Mouse (Mus musculus) gastrocnemius, postnatal 14 days (tissue): ENCODE results near the gene 4930502E18Rik. TPM values are rescaled to one million over a fixed set of nuclear protein-coding genes. Genes with fewer than 3 reads are reported as not detected.
A peak's percentile ranks its signal among the peaks of the same experiment; 100 is the strongest.
"Not testable (repeated sequence)": the region's sequence is repeated elsewhere in the genome, so short reads cannot be mapped to it uniquely, and the experiment has no call there.

Experiments
- DNase-seq: peaks from one replicate; pipeline ENCODE4 v3.0.0; 2021; ENCODE audit warnings: mixed read lengths
- intact Hi-C: fragments of 180-260 bp; cut with DNase I; formaldehyde crosslinking; loops from one replicate; pipeline ENCODE4 v1.15.1; 2025; ENCODE audit warnings: low total_unique reads
- long read RNA-seq, 2 experiments: library from polyadenylated mRNA; stranded (forward); transcript quantifications; one replicate each; pipeline ENCODE4 v2.0.0; 2021
- total RNA-seq, 2 experiments: library from RNA; stranded (reverse); gene quantifications; 2 replicates each; pipeline ENCODE4 v1.2.3; 2021

Gene 4930502E18Rik
- total RNA-seq = not detected
- long read RNA-seq, experiment 1 = 0 reads
- long read RNA-seq, experiment 2 = 0 reads

DNA sequence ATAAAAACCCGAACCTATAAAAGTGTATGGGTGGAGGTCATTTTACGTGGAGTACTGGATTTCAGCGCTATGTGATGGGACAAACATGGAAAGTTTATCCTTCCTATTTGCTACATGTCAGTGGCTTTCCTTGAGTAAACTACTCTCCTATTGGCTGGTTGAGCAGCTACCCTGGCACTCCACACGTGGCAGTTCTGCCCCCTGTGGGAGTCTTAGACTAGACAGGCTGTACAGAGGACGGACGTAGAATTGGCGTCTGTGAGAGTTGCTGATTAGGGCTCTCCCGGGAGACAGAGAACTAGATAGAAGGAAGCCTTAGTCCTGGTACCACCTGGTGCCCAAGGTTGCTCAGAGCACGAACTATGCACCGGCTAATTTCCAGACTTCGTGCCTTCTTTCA, at the start of gene 4930502E18Rik:
TSS of gene 4930502E18Rik (plus strand) at position 231 of the 400 bp plus-strand sequence.
- DNase-seq = no peak
- intact Hi-C loops = no loop called here

DNA sequence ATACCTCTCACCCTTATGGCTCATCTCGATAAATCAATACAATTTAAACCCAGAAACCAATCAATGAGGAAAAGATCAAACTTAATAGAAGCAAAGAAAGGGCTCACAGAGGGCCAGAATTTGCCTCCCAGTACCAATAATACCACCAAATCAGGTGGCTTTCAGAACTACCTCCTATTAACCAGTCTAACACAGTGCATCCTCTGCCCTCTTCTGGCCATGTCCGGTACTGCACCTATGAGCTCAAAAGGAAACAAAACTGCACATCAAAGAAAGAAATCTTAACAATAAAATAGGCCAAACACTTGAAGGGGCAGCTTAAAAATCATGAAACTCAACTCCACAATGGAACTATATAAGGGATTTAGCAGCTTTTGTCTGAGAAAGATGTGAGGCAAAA, 47.7 kb upstream of the 4930502E18Rik start:
- intact Hi-C loops = not testable (repeated sequence)
- DNase-seq = peak; percentile 38

DNA sequence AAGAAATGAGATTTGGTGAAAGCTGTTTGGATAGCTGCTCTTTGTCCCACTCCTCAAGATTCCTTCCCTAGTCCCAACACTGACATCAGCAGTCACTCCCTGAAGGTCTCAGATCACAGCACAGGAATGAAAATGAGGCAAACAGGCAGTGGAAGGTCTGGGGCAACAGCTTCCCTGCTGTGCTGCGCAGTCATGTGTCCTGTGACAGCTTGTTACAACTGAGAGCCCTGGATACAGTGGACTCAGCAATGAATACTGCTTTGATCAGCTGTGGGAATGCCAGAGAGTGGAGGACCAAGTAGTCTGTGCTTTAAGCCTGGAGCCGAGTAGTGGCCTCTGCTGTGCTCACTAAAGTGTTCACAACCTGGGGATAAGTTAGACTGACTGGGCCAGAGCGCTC, 42.0 kb upstream of the 4930502E18Rik start:
- DNase-seq, intact Hi-C loops: not testable (repeated sequence)

DNA sequence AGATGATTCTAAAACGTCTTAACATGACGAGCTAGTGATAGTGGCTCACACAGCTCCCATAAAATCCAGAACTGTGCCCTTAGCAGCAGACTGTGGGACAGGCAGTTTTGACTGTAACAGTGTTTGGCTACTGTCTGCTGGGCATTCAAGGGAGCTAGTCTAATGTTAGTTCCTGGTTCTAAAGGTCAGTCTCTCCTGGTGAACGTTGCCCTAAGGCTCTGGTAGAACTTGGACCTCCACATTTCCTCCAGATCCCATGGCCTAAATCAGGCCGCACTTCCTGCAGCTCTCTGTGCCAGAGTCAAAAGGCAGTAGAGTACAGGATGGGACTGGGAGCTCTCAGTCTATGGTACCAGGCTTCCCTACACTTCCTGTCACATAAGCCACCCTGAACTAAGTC, 40.0 kb upstream of the 4930502E18Rik start:
- DNase-seq, intact Hi-C loops: not testable (repeated sequence)

- DNase-seq = no peak
- intact Hi-C loops = no loop called here
Observed at GRCm38 (mm10) chrX:53692065-53692464, 32.6 kb upstream of the 4930502E18Rik start.

- intact Hi-C loops = no loop called here
- no peak for DNase-seq
Observed at GRCm38 (mm10) chrX:53693141-53693540, 31.5 kb upstream of the 4930502E18Rik start.

DNA sequence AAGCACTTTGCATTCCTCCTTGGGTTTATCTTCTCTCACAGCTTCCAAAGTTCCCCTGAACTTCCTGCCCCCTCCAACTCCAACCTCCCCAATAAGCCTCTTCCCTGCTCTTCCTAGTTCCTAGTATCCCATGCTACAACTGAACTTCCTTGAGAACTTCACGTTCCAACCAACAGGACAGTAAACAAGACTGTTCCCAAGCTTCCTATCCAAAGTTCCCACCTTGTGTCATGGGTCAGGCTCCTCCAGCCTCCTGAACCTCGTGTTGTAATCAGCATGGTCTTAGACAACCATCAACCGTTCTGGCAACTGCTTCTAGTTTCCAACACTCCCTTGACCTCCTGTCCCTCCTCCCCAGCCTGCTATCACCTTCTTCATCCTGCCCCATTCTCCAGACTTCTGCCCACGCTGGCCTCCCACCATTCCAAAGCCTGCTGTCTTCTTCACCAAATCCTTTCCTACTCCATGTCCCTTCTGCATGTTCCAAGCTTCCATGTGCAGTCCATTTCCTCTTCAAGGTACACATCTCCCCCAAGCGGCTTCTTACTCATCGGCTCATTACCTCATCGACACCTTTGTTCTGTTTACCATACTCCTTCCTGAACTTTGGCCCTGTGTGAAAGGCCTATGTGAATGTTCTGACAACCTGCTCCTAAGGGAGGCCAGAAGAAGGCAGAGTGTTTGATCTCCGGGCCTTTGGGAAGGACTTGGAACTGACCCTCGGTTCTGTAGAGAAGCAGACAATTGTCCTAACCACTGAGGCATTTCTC, 30.4 kb upstream of the 4930502E18Rik start:
- intact Hi-C loops = no loop called here
- no peak for DNase-seq

- DNase-seq = no peak
- intact Hi-C loops = no loop called here
Observed at GRCm38 (mm10) chrX:53699225-53699624, 25.4 kb upstream of the 4930502E18Rik start.

DNA sequence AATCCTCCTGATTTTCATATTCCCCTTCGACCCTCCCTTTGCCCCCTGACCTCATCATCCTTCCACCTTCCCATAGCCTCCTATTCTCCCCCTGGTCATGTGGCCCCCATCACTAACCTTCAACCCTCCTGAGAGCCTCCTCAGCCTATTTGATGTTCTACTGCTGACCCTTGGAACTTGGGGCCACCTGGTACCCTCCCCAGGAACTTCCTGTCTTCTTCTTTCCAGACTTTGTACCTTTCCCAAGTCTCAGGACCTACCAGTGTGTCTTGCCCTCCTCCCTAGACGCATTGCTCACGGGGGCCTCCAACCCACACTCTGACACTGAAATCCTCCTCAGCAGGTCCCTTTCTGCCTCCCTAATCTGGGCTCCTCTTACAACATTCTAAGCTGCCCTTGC, 22.0 kb upstream of the 4930502E18Rik start:
- intact Hi-C loops = no loop called here
- no peak for DNase-seq

GRCm38 (mm10) chrX:53715942-53716322, 8.7 kb upstream of the 4930502E18Rik start:
- no peak for DNase-seq
- intact Hi-C loops = no loop called here

DNA sequence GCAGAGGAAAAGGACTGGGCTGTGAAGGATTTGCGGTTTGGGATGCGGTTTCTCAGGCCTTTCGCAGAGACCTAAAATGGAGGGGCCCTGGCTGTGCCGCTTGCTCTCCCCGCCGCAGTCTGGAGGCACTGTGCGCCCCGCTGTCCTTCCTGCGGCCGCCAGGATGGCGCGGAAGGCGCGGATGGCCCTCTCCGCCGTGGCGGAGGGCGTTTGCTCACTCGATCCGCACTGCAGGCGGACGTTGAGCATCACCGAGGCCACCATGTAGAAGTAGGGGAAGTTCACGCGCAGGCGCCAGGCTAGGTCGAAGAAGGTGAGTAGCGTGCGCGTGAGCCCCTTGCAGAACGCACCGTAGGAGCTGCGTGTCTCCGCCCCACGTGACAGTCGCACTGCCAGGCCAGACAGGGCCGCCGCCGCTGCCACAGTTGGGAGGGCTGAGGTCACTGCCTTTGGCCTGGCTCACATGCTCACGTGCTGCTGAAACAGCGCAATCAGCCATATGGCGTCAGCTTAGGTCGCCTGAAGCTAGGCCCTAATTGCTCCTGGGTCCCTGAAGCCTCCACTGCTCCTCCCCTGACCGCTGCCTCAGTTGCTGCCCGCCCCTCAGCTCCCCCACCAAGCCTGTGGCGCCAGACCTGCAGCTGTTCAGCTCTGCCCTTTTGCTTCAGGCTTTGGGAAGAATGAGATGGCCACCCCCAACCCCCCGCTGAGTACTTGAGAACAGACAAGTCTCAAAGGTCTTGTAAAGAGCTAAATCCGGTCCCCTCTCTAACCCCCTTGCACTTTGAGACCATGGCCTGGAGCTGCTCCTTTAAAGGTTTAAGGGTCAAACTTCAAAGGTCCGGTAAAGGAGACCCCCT, 8.1 kb upstream of the 4930502E18Rik start:
- DNase-seq = peak; percentile 25
- intact Hi-C loops = no loop called here

DNA sequence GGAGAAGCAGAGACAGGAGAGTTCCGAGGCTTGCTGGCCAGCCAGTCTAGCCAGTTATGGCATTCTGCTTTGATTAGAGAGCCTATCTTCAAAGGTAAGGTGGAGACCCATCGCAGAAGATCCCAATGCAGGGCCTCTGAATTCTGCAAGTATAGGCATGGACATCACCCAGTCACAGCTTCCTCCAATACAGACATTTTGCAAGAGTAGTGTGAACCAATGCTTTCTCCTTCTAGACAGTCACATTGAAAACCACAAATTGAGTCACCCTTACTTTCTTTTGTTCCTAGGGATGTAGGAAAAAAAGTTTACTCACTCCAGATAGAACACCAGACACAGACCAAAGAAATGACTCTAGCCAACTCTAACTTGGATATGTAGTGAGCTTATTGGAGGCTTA, 4.3 kb downstream of the 4930502E18Rik start:
- DNase-seq = no peak
- intact Hi-C loops = no loop called here

GRCm38 (mm10) chrX:53752851-53753250, 28.2 kb downstream of the 4930502E18Rik start:
- DNase-seq = no peak
- intact Hi-C loops = no loop called here

- no peak for DNase-seq
- intact Hi-C loops = no loop called here
Observed at GRCm38 (mm10) chrX:53757736-53758135, 33.1 kb downstream of the 4930502E18Rik start, which contains the start of gene 1700013H16Rik. TSS of gene 1700013H16Rik (minus strand) at chrX:53757831.

GRCm38 (mm10) chrX:53776276-53776675, 51.6 kb downstream of the 4930502E18Rik start, which contains the start of gene Zfp36l3:
TSS of gene Zfp36l3 (minus strand) at chrX:53776394.
- DNase-seq = no peak
- intact Hi-C loops = no loop called here

Other genes starting within 250 kb of the 4930502E18Rik start
- 10 to 100 TPM; 10.5 to 14.2 TPM for gene Rtl8c, start 116.8 kb upstream of the 4930502E18Rik start, total RNA-seq
- not detected for gene Gm14597, start 115.8 kb upstream of the 4930502E18Rik start, total RNA-seq
- gene Rtl8a, start 81.1 kb upstream of the 4930502E18Rik start, total RNA-seq = 100 to 1,000 TPM in 1 of 2 experiments, 10 to 100 TPM in 1; 92.8 to 118 TPM
- 100 to 1,000 TPM in 1 of 2 experiments, 10 to 100 TPM in 1; 88.7 to 100 TPM for gene Rtl8b, start 54.4 kb upstream of the 4930502E18Rik start, total RNA-seq
- gene 1700013H16Rik, start 33.0 kb downstream of the 4930502E18Rik start, total RNA-seq = not detected
- gene Zfp36l3, start 51.6 kb downstream of the 4930502E18Rik start, total RNA-seq = not detected
- gene Xlr, start 72.9 kb downstream of the 4930502E18Rik start, total RNA-seq = under 1 TPM; 0.27 to 0.41 TPM